Mouse (Mus musculus) fat pad, adult 2 months (tissue): Measurements from ENCODE around the gene Tomm40l.
A peak's percentile ranks its signal among the peaks of the same experiment; 100 is the strongest.

ENCODE experiments used
- DNase-seq: peaks from one replicate; pipeline ENCODE4 v3.0.0-alpha.2; 2011; ENCODE audit warnings: low read depth, low spot score; ENCODE audit errors: extremely low read depth

Gene Tomm40l

DNA sequence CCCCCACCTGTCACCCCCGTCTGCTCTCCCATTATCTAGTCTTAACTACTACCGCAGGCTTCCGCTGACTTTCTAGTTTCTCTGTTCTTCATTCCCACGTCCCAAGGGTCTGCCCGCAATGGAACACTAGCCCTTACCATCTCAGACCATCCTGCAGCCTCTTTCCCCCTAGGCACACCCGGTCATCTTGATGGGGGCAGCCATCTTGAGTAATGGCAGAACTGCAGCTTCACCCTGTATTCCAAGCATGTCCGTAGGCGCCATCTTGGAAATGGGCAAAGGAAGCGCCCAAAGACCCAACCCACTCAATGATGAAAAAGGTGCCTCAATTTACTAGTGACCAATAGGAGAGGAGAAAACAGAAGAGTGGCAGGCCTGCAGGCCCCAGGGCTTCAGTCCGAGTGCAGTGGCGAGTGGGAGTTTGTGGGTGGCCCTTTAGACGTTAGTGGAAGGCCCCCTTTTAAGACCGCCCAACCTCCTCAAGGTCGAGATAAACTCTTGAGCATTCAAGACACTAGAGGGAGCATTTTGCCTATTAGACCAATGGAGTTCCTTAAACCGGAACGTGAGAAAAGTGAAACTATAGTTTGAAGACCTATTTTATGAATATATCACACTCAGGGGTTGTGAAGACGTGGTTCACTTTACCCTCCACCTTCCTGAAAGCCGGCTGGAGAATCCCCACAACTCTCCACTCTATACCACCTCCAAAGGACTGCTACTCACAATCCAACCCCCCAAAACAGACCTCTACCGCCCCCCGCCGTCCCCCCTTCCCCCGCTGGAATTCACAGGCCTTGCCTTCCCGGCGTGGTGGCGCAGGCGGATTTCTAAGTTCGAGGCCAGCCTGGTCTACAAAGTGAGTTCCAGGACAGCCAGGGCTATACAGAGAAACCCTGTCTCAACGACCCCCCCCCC, at the start of gene Tomm40l:
Gene Tomm40l (minus strand): TSS at position 277 of the 918 bp plus-strand sequence.
- DNase-seq: peak; percentile 99

DNA sequence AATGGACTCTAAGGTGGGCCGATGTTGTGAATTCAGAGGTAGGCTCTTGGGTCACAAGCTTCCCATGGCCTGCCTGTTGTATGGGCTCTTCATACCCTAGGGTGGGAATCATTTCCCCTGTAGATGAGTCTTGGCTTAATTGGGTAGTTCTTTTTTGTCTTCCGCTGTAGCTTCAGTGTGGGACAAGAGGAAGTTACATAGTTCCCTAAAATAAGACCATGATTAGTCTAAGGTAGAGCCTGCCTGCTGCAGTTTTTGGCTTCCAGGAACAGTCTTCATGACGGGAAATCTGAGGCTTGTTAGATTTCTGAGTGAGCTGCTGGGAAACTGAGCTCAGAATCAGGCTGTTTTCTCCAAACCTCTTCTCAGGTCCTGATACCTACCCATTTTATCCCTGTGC, 49.8 kb upstream of the Tomm40l start:
- DNase-seq: no peak

DNA sequence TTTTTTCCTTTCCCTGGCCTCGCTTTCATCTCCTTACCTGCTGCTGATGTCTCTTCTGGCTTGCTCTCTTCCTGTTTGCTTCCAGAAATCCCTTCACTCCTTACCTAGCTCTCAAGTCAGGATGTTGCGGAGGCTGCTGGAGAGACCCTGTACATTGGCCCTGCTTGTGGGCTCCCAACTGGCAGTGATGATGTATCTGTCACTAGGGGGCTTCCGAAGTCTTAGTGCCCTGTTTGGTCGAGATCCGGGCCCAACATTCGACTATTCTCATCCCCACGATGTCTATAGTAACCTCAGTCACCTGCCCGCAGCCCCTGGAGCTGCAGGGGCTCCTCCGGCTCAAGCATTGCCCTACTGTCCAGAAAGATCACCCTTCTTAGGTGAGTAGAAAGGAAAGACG, 49.3 kb upstream of the Tomm40l start:
- DNase-seq: no peak

DNA sequence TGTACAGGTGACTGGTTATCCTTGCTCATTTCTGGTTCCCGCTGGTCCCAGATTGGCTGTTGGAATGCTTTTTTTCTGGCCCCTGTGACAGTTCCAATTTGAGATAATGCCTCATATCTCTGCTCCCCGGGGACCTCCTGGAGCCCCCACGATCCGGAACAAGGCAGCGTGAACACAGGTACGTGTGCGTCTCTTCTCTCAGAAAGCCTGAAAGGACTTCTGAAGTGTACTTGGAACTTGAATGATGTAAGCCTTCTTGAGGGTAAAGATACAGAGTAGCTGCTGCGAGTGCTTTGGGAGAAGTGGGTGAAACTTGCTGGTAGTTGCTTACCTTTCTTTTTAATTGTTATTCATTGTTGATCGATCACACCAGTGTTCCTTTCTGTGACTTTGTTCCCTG, 48.9 kb upstream of the Tomm40l start:
- no peak for DNase-seq

DNA sequence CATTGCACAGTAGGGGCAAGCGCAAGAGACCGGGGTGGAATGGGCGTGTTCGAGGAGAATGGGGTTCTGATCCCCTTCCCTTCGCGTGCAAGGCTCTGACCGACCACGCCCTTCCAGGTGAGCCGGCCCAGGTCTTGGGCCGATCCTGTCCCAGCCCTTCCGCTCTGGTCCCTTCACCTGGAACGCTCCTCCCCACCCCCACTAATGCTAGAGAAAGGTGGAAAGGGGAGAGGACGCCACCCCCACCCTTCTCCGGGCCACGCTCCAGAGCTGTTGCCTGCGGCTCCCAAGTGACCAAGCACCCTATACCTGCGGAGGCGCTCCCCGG, 48.2 kb upstream of the Tomm40l start:
- DNase-seq: no peak

DNA sequence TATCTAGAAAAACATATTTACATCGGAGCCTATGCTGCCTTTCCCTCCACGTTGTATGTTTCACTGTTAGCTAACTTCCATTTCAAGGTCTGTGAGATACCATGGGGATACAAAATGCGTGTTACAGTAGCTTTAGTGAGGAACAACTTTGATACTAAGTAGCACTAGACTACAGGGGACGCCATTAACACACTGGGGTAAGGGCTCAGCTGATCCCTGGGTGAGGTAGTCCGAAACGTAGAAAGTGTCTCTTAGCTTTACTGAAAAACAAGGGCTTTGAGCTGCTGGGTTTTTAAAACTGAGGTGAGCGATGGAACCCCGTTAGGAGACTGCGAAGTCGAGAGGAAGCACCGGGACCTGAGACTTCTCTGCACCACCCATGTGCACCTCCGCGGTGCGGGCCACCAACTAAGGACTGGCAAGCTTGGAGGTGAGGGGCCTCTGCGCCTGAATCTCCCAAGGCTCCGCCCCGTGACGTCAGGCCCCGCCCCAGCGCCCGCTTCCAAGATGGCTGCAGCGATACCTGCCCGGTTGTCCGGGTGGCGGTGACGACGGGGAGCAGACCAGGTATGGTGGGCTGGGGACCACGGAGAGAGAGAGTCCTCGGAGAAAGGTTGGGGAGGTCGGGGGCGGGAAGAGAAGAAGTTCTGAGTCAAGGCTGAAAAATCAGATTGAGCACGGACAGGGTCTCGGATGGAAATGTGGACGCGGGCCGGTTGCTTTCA, 47.7 kb upstream of the Tomm40l start, which contains the start of gene B4galt3:
Gene B4galt3 (plus strand): TSS at position 481 of the 725 bp plus-strand sequence.
- DNase-seq: no peak

DNA sequence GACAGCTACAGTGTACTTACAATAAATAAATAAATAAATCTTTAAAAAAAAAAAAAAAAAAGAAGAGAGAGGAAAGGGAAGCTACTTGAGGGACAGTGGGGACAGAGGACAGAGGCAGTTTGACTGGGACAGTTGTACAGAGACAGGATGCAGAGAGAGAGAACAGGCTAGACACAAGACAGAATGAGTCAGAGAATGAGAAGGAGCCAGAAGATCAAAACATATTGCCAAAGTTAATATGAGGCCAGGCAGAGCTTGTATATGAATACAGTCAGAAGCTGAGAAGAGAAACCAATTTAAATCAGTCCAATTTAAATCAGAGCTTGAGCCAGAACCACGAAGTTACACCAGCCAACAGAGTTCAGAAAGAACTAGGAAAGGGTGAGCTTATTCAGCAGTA, 46.0 kb upstream of the Tomm40l start:
- DNase-seq: no peak

DNA sequence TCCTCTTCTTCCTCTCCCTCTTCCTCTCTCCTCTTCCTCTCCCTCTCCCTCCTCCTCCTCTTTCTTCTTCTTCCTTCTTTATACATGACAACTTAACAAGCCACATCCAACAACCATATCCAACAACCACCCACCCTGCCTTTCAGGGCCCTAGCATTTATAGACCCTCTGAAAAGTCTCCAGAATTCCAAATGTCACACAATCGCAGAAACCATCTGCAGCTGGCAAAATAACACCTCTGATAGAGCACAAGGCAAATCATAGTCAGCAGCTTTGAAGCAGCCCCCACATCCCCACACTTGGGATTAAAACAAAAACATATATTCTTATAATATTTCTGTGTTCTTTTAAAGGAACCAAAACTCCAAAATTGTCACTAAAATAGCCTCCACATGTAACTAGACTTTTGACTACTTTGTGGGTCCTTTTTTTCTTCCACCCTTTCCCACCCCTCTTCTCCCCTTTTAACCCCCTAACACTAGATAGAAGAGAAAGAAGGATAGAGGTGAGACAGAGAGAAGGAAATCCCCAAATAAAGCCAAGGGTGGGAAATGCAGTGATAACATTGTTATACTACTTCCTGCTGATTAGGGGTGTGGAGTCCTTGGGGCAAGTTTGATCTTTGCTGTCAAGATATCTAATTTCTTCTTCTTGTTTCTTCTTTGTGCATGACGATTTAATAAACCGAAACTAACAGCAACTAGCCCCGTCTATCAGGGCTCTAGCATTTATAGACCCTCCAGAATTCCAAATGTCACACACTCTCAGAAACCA, 43.8 kb upstream of the Tomm40l start:
- DNase-seq: no peak

DNA sequence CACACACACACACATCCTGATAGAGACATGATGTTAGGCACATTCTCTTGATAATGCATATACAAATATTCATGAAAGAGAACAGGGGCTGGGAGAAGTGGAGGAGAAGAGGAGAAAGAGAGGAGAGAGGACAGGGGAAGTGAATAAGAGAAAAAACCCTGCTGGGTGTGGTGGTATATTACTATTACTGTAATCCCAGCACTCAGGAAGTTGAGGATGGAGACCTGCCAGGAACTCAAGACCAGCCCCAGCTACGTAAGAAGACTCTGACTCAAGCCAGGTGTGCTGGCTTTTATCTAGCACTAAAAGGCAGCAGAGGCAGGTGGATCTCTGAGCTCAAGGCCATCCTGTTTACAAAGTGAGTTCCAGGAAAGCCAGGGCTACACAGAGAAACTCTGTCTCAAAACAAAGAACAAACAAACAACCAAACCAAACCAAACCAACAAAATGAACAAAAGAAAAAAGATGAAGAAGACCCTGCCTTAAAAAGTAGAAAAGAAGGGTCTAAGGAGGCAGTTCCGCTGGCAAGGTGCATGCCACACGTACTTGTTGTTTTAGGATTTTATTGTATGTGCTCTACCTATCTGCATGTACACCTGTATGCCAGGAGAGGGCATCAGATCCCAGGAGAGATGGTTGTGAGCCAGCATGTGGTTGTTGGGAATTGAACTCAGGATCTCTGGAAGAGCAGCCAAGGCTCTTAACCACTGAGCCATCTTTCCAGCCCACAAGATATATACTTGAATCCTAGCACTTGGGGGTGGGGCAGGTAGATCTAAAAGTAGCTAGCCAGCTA, 41.5 kb upstream of the Tomm40l start:
- DNase-seq: no peak

DNA sequence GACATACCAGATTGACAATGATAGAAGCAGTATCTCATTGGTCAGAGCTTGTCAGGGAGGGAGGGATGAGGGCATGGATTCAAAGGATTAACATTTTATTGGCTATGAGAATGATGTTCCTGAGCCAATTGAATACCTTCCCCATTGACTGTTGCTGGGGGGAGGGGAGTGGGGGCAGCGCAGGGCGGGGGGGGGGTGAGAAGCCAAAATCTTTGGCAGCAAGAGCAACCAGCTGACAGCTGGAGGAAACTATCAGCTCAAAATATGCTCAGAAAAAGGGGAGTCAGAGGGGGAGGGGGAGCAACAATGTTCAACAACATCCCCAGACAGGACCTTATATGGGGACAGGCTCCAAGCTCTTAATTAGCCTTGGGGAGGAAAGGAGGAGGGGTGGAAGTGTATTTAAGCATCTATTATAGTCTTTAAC, 40.9 kb upstream of the Tomm40l start:
- no peak for DNase-seq

DNA sequence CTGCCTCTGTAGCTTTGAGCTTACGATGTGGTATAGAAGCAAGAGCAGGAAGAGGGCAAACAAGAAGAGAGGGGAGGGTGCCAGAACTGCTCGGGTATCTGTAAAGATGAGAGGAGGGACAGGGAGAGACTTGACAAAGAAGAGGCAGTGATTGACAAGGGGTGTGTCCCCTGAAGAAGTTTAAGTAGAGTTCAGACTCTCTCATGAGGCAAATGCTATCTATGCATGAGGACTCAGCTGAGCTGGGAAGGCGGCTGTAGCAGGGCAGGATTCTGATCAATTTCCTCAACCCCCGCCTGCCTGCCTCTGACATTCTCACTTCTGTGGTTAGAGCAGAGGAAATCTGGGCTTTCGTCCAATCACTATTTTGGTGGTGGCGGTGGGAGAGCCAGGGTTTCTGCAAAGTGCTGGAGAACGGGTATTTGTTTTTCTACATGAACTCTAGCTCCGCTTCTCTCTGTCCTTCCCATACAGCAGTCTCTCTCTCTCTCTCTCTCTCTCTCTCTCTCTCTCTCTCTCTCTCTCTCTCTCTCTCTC, 40.3 kb upstream of the Tomm40l start:
- no peak for DNase-seq

DNA sequence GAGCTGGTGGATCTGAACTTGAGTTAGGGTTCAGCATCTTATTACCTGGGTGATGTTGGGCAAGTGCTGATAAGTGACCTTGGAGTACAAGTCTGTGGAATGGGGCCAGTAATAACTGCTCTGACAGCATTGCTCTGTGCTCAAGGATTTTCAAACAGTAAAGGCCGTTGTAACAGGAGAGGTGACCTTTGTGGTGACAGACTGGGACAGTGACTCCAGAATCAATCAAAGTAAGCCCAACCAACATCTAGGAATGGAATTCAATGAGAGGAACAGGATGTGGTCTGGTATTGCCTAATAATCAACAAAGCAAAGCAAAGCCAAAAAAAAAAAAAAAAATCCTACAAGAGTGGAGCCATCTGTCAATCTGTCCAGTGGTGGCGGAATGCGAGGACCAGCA, 38.0 kb upstream of the Tomm40l start:
- DNase-seq: no peak

DNA sequence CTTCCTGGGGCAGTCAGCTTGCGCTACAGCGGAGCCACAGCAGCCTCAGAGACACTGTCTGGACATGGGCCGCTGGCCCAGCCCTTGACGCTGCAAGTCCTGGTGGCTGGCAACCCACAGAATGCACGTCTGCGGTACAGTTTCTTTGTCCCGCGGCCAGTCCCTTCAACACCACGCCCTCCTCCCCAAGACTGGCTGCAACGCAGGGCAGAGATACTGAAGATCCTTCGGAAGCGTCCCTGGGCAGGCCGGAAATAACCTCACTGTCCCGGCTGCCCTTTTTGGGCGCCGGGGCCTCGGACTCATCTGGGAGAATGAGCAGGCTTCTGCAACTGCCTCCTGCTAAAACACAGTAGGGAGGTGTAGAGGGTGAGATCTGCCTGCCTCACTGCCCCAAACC, 36.6 kb upstream of the Tomm40l start:
- no peak for DNase-seq

DNA sequence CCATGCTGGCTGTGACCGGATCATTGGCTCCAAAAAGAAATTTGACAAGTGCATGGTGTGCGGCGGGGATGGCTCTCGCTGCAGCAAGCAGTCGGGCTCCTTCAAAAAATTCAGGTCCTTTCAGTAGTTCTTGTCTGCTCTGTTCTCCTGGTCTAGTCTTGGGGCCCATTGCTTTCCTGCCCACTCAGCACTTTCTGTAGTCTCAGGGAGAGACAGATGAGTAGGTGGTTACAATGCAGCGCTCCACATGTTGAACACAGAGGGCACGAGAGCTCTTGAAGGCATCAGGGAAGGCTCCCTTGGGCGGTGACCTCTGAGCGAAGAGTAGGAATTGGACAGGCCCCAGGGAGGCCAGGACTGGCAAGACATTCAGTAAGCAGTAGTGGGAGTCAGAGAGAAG, 35.5 kb upstream of the Tomm40l start:
- DNase-seq: no peak

DNA sequence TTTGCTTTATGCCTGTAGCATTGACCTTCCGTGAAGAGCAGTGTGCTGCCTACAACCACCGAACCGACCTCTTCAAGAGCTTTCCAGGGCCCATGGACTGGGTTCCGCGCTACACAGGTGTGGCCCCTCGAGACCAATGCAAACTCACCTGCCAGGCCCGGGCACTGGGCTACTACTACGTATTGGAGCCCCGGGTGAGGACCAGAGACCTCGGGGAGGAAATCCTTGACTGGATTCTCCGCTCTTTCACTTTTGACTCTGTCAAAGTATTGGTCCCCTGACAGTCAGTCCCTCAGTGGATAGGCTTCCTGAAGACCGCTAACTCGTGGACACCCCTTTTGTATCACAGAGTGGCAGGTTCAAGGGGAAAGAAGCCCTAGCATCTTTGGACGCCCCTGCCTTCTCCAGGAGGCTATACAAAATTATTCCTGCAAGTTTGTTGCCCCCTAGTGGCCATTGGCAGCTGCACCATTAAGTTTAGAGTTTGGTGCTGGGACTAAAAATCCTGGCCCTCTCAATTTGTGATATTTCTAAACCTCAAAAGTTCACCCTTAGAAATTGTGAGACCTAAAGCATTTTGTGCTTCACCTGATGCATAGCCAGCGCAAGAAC, 34.7 kb upstream of the Tomm40l start:
- no peak for DNase-seq

DNA sequence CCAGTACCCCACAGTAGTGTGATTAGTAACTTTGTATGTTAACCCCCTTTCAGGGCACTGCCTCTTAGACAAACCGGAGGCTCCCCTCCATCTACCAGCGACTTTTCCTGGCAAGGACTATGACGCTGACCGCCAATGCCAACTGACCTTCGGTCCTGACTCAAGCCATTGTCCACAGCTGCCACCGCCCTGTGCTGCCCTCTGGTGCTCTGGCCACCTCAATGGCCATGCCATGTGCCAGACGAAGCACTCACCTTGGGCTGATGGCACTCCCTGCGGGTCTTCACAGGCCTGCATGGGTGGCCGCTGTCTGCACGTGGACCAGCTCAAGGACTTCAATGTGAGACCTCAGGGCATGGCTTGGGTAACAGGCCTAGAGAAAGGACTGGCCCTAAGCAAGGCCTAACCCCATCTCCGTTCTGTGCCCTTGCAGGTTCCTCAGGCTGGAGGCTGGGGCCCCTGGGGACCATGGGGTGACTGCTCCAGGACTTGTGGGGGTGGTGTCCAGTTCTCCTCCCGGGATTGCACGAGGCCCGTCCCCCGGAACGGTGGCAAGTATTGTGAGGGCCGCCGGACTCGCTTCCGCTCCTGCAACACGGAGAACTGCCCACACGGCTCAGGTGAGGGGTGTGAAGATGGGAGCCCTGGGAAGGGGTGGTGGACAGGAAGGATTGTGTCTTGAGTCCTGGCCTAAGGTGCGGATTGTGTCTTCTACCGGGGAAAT, 33.9 kb upstream of the Tomm40l start:
- DNase-seq: no peak

DNA sequence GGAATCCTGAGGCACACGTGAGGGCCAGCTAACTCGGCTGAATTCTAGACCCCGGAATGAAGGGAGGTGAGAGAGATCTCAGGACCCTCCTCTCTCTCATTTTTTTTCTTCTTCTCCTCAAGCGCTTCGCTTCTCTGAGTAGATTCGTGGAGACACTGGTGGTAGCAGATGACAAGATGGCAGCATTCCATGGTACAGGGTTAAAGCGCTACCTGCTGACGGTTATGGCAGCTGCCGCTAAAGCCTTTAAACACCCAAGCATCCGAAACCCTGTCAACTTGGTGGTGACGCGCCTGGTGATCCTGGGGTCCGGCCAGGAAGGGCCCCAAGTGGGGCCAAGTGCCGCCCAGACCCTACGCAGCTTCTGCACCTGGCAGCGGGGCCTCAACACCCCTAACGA, 30.1 kb upstream of the Tomm40l start:
- DNase-seq: no peak

DNA sequence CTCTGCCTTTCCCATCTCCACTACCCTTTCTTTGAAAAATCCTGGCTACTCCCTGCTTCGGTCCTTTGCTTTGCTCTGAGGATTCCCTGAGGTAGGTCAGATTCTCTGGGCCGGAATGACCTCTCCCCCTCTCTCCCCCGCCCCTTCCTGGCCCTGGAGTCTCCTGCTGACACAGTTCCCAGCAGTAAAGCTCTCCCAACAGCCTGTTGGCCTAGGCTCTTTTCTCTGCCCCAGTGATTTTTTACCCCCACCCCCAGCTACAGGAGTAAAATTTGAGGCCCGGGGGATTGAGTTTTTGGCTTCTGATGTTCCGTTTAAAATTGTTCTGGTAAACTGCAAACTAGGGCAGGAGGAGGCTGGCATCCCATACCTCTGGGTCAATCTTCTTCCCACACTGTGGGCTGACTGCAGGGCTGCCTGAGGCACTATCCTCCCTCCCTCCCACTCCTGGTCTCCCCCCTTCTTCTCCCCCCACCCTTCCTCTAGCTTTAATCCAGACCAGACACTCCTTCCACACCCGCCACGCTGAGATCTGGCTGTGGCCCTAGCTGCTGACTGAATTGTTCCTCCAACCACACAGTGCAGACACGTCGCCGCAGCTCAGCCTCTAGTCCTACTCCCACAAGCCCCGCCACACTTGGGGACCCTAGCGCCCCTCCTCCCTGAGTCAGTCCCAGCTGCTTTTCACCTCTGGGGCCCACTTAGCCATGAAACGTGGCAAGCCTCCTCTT, 29.4 kb upstream of the Tomm40l start:
- DNase-seq: no peak
